Mouse (Mus musculus) thymus, postnatal 36 days (tissue): ENCODE results near the gene 4930595M18Rik.

ENCODE experiments used
- DNase-seq, 2 experiments: peaks; one replicate each; pipeline ENCODE4 v3.0.0; 2022; ENCODE audit warnings: mixed read lengths in 2 of 2

4930595M18Rik gene

DNA sequence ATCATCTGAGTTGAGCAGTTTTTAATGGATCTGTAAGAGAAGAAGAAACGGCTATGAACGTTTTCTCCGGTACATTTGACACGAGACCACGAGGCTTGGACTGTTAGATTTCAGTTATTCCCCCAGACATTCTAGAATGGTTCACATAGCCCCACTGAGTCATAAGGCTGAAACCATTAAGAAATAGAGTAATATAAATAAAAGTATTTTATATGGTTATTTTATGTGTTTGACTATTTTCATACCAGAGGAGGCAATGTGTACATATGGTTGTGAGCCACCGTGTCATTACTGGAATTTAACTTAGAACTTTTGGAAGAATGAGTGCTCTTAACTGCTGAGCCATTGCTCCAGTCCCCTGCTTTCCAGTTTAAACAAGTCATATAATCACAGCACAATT is at the start of gene 4930595M18Rik:
TSS of gene 4930595M18Rik (minus strand) at position 101 of the 400 bp plus-strand sequence.
- DNase-seq, result no peak

DNA sequence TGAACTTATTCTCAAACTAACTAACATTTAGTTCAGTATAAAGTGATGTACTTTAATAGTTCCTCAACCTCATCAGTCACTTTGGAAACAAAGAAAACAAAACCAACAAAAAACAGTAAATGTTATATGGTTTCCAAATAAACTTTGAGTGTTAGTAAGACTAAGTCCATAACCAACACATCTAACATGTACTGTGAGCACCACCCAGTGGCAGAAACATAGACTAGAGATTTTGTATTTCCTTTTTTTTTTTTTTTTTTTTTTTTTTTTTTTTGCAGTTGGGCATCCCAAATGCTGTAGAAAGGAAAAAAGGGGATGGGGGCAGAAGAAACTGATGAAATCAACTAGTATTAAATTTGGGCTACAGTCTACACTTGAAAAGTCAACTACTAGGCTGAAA is 14.6 kb upstream of the 4930595M18Rik start:
- DNase-seq, result no peak
